Mouse (Mus musculus): ENCODE measurements at regions not wholly inside any gene's neighbourhood (a gene's known extent, or its start where the extent isn't known, plus 50 kb on each side); places are given as distances from the start of the nearest gene placed in this dataset.

- Histone ChIP-seq H3K4me2 (no peak overlapping the region), H3K9me3 (no peaks in the 10 kb centered on the region), H3K4me3 (replicated peaks) (no peak overlapping the region), H3K36me3 (no peaks in the 10 kb centered on the region), H3K27me3 (no peaks in the 10 kb centered on the region), H3K27ac (no peak overlapping the region), H3K9ac (replicated peaks) (no peak overlapping the region), H3K4me1 (replicated peaks) (peaks cover 12% of the 10 kb centered on the region)
- ATAC-seq (ENCODE audit: insufficient number of reproducible peaks, insufficient read depth, low FRiP score, low TSS enrichment, low read depth), result no peak
- 89% methylated on average over 2 of the region's 2 CpGs for WGBS
These were observed 63.0 kb upstream of the Adamts5 start for GRCm38 (mm10) chr16:85964352-85965210.

- Histone ChIP-seq H3K9me3 (no peaks in the 10 kb centered on the region), H3K27me3 (no peaks in the 10 kb centered on the region), H3K4me1 (replicated peaks) (peaks cover 3% of the 10 kb centered on the region; the same call in 1 of the 2 replicates), H3K27ac (no peak overlapping the region), H3K4me2 (no peak overlapping the region), H3K9ac (replicated peaks) (no peak overlapping the region), H3K36me3 (no peaks in the 10 kb centered on the region), H3K4me3 (replicated peaks) (no peak overlapping the region)
- 74% methylated on average over 4 of the region's 4 CpGs for WGBS
- no peak for ATAC-seq (ENCODE audit: insufficient number of reproducible peaks, insufficient read depth, low FRiP score, low TSS enrichment, low read depth)
These were observed 54.5 kb upstream of the Adamts5 start for GRCm38 (mm10) chr16:85956006-85956562.

GRCm38 (mm10) chr16:85951628-85952027 lies 50.0 kb upstream of the Adamts5 start:
- Histone ChIP-seq H3K4me2 (no peak overlapping the region), H3K9ac (replicated peaks) (no peak overlapping the region), H3K4me3 (replicated peaks) (no peak overlapping the region), H3K27ac (no peak overlapping the region), H3K9me3 (no peaks in the 10 kb centered on the region), H3K36me3 (no peaks in the 10 kb centered on the region), H3K27me3 (no peaks in the 10 kb centered on the region), H3K4me1 (replicated peaks) (peaks cover under 1% of the 10 kb centered on the region; the same call in 1 of the 2 replicates)
- 90% methylated on average over 4 of the region's 4 CpGs for WGBS
- no peak for ATAC-seq (ENCODE audit: insufficient number of reproducible peaks, insufficient read depth, low FRiP score, low TSS enrichment, low read depth)
